Mouse (Mus musculus): ENCODE results near the gene Gm29797. TPM values are rescaled to one million over a fixed set of nuclear protein-coding genes. Genes with fewer than 3 reads are reported as not detected.

The Gm29797 gene
- 0.28 TPM in 1 of 2 replicates, not detected in the other for polyA plus RNA-seq (2016; fragmentation: Nextera tagmentation; extraction: Ambion mirVana)

DNA sequence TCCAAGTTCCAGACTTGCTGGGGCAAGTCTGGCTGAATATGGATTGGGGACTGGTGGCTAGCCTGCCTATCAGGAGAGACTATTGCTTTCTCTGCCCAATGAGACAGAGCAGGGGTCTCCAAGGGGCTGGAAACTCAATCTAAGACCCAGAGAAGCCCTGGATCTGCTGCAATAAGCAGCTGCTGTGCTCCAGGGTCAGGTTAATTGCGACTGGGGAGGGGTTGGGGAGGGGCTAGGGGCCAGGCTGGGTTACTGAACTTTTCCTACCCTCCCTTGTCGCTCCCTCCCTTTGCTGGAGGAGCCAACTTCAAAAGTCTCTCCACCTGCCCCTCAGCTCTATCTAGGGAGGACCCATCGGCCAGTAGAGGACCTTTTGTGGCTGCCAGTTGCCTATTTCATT is at the start of gene Gm29797:
TSS of gene Gm29797 (plus strand) at position 301 of the 400 bp plus-strand sequence.
- Histone ChIP-seq H3K4me3 (no peak within 1 kb of the TSS), H3K36me3 (replicated peaks) (peaks cover 60% of the 10 kb centered on the region), H3K27me3 (replicated peaks; ENCODE audit: low read depth, poor library complexity, severe bottlenecking) (no peaks in the 10 kb centered on the region), H3K9me3 (no peaks in the 10 kb centered on the region), H3K27ac (replicated peaks) (no peak within 1 kb of the TSS), H3K4me1 (peaks cover 25% of the 10 kb centered on the region)
- DNase-seq (ENCODE audit: low spot score), result no peak
- WGBS, result 71% methylated on average over 3 of the region's 3 CpGs

GRCm38 (mm10) chr2:181618761-181619495 is 37.9 kb upstream of the Gm29797 start:
- H3K27me3 ChIP-seq (replicated peaks; ENCODE audit: low read depth, poor library complexity, severe bottlenecking), result no peaks in the 10 kb centered on the region

GRCm38 (mm10) chr2:181623401-181623800 is 33.4 kb upstream of the Gm29797 start:
- Histone ChIP-seq H3K27ac (replicated peaks) (no peak overlapping the region), H3K9me3 (no peaks in the 10 kb centered on the region), H3K36me3 (replicated peaks) (peaks cover 84% of the 10 kb centered on the region), H3K4me3 (no peak overlapping the region), H3K27me3 (replicated peaks; ENCODE audit: low read depth, poor library complexity, severe bottlenecking) (no peaks in the 10 kb centered on the region), H3K4me1 (no peaks in the 10 kb centered on the region)
- no peak for DNase-seq (ENCODE audit: low spot score)

More at GRCm38 (mm10) chr2:181618761-181619495, 37.9 kb upstream of the Gm29797 start:
- Histone ChIP-seq H3K36me3 (replicated peaks) (peaks cover 82% of the 10 kb centered on the region), H3K4me3 (no peak overlapping the region), H3K27ac (replicated peaks) (no peak overlapping the region), H3K4me1 (no peaks in the 10 kb centered on the region), H3K9me3 (no peaks in the 10 kb centered on the region)
- WGBS, result 85% methylated on average over 5 of the region's 5 CpGs
- DNase-seq (ENCODE audit: low spot score), result no peak

GRCm38 (mm10) chr2:181628471-181628870 is 28.4 kb upstream of the Gm29797 start:
- Histone ChIP-seq H3K4me1 (no peaks in the 10 kb centered on the region), H3K9me3 (no peaks in the 10 kb centered on the region), H3K27ac (replicated peaks) (no peak overlapping the region), H3K4me3 (no peak overlapping the region), H3K27me3 (replicated peaks; ENCODE audit: low read depth, poor library complexity, severe bottlenecking) (no peaks in the 10 kb centered on the region), H3K36me3 (replicated peaks) (peaks cover 83% of the 10 kb centered on the region)
- no peak for DNase-seq (ENCODE audit: low spot score)

GRCm38 (mm10) chr2:181632624-181633023 is 24.2 kb upstream of the Gm29797 start:
- Histone ChIP-seq H3K4me1 (no peaks in the 10 kb centered on the region), H3K9me3 (no peaks in the 10 kb centered on the region), H3K27ac (replicated peaks) (no peak overlapping the region), H3K27me3 (replicated peaks; ENCODE audit: low read depth, poor library complexity, severe bottlenecking) (no peaks in the 10 kb centered on the region), H3K4me3 (no peak overlapping the region), H3K36me3 (replicated peaks) (peaks cover 89% of the 10 kb centered on the region)
- WGBS, result 96% methylated on average over 6 of the region's 6 CpGs
- DNase-seq (ENCODE audit: low spot score), result no peak

GRCm38 (mm10) chr2:181635865-181636264 is 21.0 kb upstream of the Gm29797 start:
- Histone ChIP-seq H3K9me3 (no peaks in the 10 kb centered on the region), H3K27me3 (replicated peaks; ENCODE audit: low read depth, poor library complexity, severe bottlenecking) (no peaks in the 10 kb centered on the region), H3K27ac (replicated peaks) (no peak overlapping the region), H3K4me3 (no peak overlapping the region), H3K4me1 (no peaks in the 10 kb centered on the region), H3K36me3 (replicated peaks) (peaks cover 93% of the 10 kb centered on the region)
- DNase-seq (ENCODE audit: low spot score), result no peak
- WGBS, result 85% methylated on average over 3 of the region's 3 CpGs

DNA sequence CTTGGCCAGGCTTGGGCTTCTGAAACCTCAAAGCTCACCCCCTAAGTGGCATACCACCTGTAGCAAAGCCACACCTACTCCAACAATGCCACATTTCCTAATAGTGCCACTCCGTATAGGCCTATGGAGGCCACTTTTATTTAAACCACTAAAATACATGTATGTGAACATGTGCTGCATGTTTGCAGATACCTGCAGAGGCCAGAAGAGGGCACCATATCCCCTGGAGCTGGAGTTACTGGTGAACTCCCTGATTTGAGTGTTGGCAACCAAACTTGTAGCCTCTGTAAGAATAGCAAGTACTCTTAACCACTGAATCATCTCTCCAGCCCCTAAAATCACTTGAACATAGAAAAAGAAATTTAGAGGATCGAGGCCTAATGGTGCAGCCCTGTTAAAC is 12.5 kb upstream of the Gm29797 start:
- no peak overlapping the region for H3K4me3 ChIP-seq
- peaks cover 98% of the 10 kb centered on the region for H3K36me3 ChIP-seq (replicated peaks)
- DNase-seq (ENCODE audit: low spot score), result peak; percentile 64
- H3K9me3 ChIP-seq, result no peaks in the 10 kb centered on the region
- 89% methylated on average over 2 of the region's 2 CpGs for WGBS
- no peak overlapping the region for H3K27ac ChIP-seq (replicated peaks)
- no peaks in the 10 kb centered on the region for H3K4me1 ChIP-seq
- H3K27me3 ChIP-seq (replicated peaks; ENCODE audit: low read depth, poor library complexity, severe bottlenecking), result no peaks in the 10 kb centered on the region

DNA sequence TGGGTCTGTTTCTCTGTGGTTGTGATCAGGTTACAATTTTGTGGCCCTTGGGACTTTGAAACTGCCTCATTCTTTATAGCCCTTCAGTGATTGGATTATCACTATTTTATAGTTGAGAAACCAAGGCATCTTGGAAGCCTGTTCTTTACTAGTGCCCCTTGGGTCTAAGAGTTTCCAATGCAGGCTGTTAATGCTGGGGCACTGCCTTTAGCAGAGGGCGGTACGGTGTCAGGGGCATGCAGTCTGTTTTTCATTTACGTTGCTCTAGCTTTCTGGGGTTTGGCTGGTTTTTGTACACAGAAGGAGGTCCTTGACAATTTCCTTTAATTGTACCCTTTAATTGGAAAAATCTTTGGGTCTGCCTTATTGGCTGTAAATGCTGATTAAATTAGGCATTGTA is 11.2 kb upstream of the Gm29797 start:
- 83% methylated on average over 3 of the region's 3 CpGs for WGBS
- peaks cover 98% of the 10 kb centered on the region for H3K36me3 ChIP-seq (replicated peaks)

DNA sequence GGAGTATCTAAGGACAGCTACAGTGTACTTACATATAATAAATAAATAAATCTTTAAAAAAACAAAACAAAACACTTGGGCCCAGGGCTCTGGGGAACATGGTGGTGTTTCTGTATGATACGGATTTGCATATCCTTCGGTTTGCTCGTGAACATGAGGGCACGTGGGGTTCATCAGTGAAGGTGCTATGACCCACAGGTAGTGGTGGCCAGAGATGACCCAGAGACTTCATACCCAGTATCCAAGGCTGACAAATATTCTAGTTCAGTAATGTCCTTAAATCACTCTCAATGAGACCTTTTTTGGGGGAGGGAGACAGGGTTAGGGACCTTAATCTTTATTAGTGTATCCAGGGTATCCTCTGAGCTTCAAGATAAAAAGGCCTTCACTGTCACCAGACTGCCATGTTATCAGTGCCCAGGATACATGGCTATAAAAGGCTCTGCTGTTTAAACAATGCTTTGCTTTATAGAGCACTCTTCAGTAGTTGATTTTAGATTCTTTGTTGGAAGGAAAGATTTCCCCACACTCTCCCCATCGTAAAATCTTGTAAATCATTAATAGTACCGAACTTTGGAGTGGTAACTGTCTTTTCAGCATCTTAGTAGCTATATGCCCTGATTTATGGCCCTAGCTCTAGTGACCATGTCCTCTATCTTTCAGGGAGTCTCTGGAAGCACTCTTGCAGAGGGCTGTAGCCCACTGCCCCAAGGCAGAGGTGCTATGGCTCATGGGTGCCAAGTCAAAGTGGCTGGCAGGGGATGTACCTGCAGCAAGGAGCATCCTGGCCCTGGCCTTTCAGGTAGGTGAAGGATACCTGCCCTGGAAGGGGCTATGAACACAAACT is 10.0 kb upstream of the Gm29797 start:
- Histone ChIP-seq H3K9me3 (no peaks in the 10 kb centered on the region), H3K27ac (replicated peaks) (no peak overlapping the region), H3K36me3 (replicated peaks) (peaks cover 98% of the 10 kb centered on the region), H3K4me3 (no peak overlapping the region), H3K4me1 (no peaks in the 10 kb centered on the region), H3K27me3 (replicated peaks; ENCODE audit: low read depth, poor library complexity, severe bottlenecking) (no peaks in the 10 kb centered on the region)
- DNase-seq (ENCODE audit: low spot score), result no peak
- 95% methylated on average over 6 of the region's 6 CpGs for WGBS

More for the DNA sequence above, 11.2 kb upstream of the Gm29797 start:
- H3K9me3 ChIP-seq, result no peaks in the 10 kb centered on the region
- H3K27ac ChIP-seq (replicated peaks), result no peak overlapping the region
- no peak for DNase-seq (ENCODE audit: low spot score)
- H3K4me3 ChIP-seq, result no peak overlapping the region
- no peaks in the 10 kb centered on the region for H3K27me3 ChIP-seq (replicated peaks; ENCODE audit: low read depth, poor library complexity, severe bottlenecking)
- no peaks in the 10 kb centered on the region for H3K4me1 ChIP-seq

DNA sequence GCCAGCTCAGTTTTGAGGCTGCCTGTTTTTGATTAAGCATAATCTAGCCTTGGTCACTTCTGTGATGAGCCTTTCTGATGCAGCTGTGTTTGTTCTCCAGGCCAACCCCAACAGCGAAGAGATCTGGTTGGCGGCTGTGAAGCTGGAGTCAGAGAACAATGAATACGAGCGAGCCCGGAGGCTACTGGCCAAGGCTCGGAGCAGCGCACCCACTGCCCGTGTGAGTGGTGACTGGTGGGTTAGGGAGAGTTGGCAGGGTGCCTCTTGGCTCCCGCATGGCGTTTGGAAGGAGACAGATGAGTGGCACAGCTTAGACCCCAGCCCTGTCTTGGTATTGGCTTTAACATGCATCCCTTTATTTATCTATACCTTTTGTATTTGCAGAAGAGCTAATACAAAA is 7.9 kb upstream of the Gm29797 start:
- 93% methylated on average over 10 of the region's 10 CpGs for WGBS
- no peak for DNase-seq (ENCODE audit: low spot score)

DNA sequence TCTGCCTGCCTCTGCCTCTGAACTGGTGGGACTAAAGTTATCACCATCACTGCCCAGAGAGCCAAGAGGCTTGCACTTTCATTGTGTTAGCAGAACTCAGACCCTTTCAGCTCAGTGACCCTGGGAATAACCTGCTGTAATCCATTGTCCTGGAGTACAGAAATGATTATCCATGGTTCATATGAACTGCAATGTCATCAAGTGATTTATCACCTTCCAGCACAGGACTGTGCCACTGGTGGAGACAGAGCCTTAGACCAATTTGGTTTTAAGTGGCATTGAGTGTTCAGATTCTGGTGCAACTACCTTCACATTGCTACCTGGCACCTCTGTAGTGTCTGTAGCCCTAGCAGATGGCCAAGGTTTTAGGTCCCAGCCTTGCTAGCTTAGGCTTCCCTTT is 3.8 kb upstream of the Gm29797 start:
- DNase-seq (ENCODE audit: low spot score), result no peak
- Histone ChIP-seq H3K36me3 (replicated peaks) (peaks cover 97% of the 10 kb centered on the region), H3K27me3 (replicated peaks; ENCODE audit: low read depth, poor library complexity, severe bottlenecking) (no peaks in the 10 kb centered on the region), H3K4me1 (0 out of 2 replicates have a peak, but pooled peaks cover 4% of the 10 kb centered on the region), H3K4me3 (no peak overlapping the region), H3K9me3 (no peaks in the 10 kb centered on the region), H3K27ac (replicated peaks) (no peak overlapping the region)

More for the DNA sequence above, 7.9 kb upstream of the Gm29797 start:
- peaks cover 100% of the 10 kb centered on the region for H3K36me3 ChIP-seq (replicated peaks)
- no peaks in the 10 kb centered on the region for H3K27me3 ChIP-seq (replicated peaks; ENCODE audit: low read depth, poor library complexity, severe bottlenecking)
- no peaks in the 10 kb centered on the region for H3K9me3 ChIP-seq
- no peak overlapping the region for H3K27ac ChIP-seq (replicated peaks)
- H3K4me3 ChIP-seq, result no peak overlapping the region
- H3K4me1 ChIP-seq, result no peaks in the 10 kb centered on the region

DNA sequence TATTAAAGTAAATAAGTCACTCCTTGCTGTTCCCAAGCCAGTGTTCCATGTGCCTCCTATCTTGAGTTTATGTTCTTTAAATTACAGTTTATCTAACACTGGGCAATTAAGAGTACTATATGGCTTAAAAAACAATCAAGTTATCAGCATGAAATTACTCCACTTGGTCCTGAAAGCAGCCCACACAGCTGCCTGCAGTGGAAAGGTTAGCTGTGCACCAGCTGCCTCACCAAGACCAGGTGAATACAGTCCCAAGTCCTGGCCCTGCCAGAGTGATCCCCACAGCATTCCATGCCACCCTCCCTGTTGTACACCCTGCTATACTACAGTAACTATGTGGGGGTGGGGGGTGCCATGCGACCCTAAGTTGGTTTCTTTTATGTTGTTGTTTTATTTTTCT is 3.3 kb upstream of the Gm29797 start:
- H3K4me1 ChIP-seq, result peaks cover 5% of the 10 kb centered on the region; the same call in 1 of the 2 replicates
- H3K27ac ChIP-seq (replicated peaks), result no peak overlapping the region
- no peak for DNase-seq (ENCODE audit: low spot score)
- H3K36me3 ChIP-seq (replicated peaks), result peaks cover 92% of the 10 kb centered on the region
- H3K27me3 ChIP-seq (replicated peaks; ENCODE audit: low read depth, poor library complexity, severe bottlenecking), result no peaks in the 10 kb centered on the region
- no peaks in the 10 kb centered on the region for H3K9me3 ChIP-seq
- WGBS, result 86% methylated on average over 1 of the region's 1 CpGs
- H3K4me3 ChIP-seq, result no peak overlapping the region

DNA sequence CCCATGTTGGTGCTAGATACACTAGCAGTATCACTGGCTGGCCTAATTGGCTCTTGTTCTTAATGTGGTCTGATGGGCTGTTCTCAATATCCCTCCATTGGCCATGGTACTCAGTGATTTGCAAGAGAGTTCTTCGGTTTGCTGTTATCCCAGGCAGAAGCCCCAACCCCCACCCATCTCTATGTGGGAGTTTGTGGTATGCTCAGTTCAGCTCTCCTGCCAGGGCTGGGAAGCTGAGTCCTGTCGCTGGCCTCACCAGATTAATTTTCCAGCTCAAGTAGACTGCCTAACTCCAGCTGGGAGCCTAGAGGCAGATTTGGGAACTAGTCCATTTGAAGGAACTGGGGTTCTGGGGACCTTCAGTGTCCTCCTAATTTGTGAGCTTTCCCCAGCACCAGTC is 607 bp downstream of the Gm29797 start:
- Histone ChIP-seq H3K4me1 (peaks cover 25% of the 10 kb centered on the region), H3K36me3 (replicated peaks) (peaks cover 53% of the 10 kb centered on the region)

More for the DNA sequence above, 607 bp downstream of the Gm29797 start:
- WGBS, result 81% methylated on average over 2 of the region's 2 CpGs
- DNase-seq (ENCODE audit: low spot score), result no peak
- no peaks in the 10 kb centered on the region for H3K9me3 ChIP-seq
- H3K27me3 ChIP-seq (replicated peaks; ENCODE audit: low read depth, poor library complexity, severe bottlenecking), result no peaks in the 10 kb centered on the region
- no peak overlapping the region for H3K27ac ChIP-seq (replicated peaks)
- H3K4me3 ChIP-seq, result no peak overlapping the region
